Mouse (Mus musculus): ENCODE measurements around the gene Pcdh19.

DNA sequence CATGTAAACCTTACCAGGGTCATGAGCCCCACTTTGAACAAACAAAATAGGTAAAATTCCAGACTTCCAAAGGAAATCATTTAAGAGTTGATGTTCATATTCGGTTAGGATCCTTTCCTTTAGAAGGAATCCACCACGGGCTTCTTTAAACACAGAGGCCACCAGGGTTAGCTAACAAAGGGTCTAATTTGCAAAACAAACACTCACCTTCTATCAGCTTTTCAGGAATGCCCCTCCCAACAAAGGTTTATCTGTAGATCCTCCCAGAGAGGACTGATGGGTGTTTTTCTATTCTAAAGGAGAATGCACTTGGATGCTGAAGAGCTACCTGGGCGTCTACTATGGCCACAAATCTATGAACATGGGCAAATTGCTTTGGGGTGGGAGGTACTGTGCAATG lies 15.0 kb downstream of the Pcdh19 start:
- TF ChIP-seq POLR2A (IDR thresholded peaks at IDR 0.05; ENCODE audit: low read depth, low read length) (no peak), CTCF (conservative IDR thresholded peaks at IDR 0.05; ENCODE audit: insufficient read depth, insufficient read length, low read depth, low read length) (no peak)
